8 mouse cellular contexts compared by ENCODE assay signal in genomic region chr7:81167124-81167523, GRCm38 (mm10). TPM values are rescaled to one million over a fixed set of nuclear protein-coding genes. Genes with fewer than 3 reads are reported as not detected.
A peak's percentile ranks its signal among the peaks of the same experiment; 100 is the strongest.
DNase-seq lines count a peak whose midpoint lies in the region; ATAC-seq lines count a peak whose summit lies in the region.
"Had no signal": no experiment of that assay in that cellular context is flagged by ENCODE, and none has a peak within 500 bp of the region (broad histone marks: within the 10 kb centered on the region; RNA-seq: fewer than 3 reads in every experiment).

No protein-coding gene starts in this region.

- no peak overlapping the region for H3K4me3 ChIP-seq in limb, embryonic 12.5 days (replicated peaks)

- no peak overlapping the region for H3K4me2 ChIP-seq in limb, embryonic 12.5 days

- H3K27me3 ChIP-seq in limb, embryonic 12.5 days = peaks cover 15% of the 10 kb centered on the region; the same call in 1 of the 2 replicates

- peak; percentile 41 for DNase-seq in layer of hippocampus, adult 11-12 months (ENCODE audit: low spot score)
- DNase-seq in layer of hippocampus, postnatal 25 days (ENCODE audit: extremely low spot score in 1 of 2, low spot score in 1 of 2) = no peak
- DNase-seq in ES-CJ7 (ENCODE audit: low read depth, low spot score) = peak; percentile 73
- peak; percentile 80 for DNase-seq in brain, adult 2 months (ENCODE audit: low read depth, low spot score)
- DNase-seq in gastrocnemius, postnatal 14 days = peak; percentile 33
- DNase-seq in retina, embryonic 14.5 days (ENCODE audit: low spot score) = peak; percentile 78

- no peaks in the 10 kb centered on the region for H3K4me1 ChIP-seq in limb, embryonic 12.5 days (replicated peaks)

- H3K9me3 ChIP-seq in limb, embryonic 12.5 days = no peaks in the 10 kb centered on the region

- no peak for ATAC-seq in limb, embryonic 12.5 days (ENCODE audit: insufficient number of reproducible peaks, insufficient read depth, low FRiP score, low TSS enrichment, low read depth)

- H3K36me3 ChIP-seq in limb, embryonic 12.5 days = no peaks in the 10 kb centered on the region

- no peak overlapping the region for H3K27ac ChIP-seq in limb, embryonic 12.5 days
- H3K27ac ChIP-seq: macrophage had no signal

- WGBS in limb, embryonic 12.5 days = 50% methylated on average over 3 of the region's 3 CpGs

- 0 out of 2 replicates have a peak overlapping the region, but pooled peaks have one; percentile 0 for H3K9ac ChIP-seq in limb, embryonic 12.5 days (replicated peaks)

- intact Hi-C loops in gastrocnemius, postnatal 14 days (cut with DNase I; ENCODE audit: low total_unique reads) = no loop called here

RNA-seq across cellular contexts. Expression of gene Pde8a, which starts 46.3 kb away (rescaled TPM):
- total RNA-seq in layer of hippocampus, postnatal 25 days (2021) = 1 to 10 TPM; 7.3 to 7.4 TPM
- 1 to 10 TPM; 6.7 to 7.0 TPM for total RNA-seq in gastrocnemius, postnatal 14 days (2021)
- polyA plus RNA-seq in limb, embryonic 12.5 days (2016; fragmentation: Nextera tagmentation; extraction: Ambion mirVana) = 3.6 and 4.3 TPM in 2 replicates

RNA-seq across cellular contexts. Expression of gene Slc28a1, which starts 52.5 kb away (rescaled TPM):
- not detected for total RNA-seq in layer of hippocampus, postnatal 25 days (2021)
- under 1 TPM; 0.43 to 0.66 TPM for total RNA-seq in gastrocnemius, postnatal 14 days (2021)
- polyA plus RNA-seq in limb, embryonic 12.5 days (2016; fragmentation: Nextera tagmentation; extraction: Ambion mirVana) = not detected in 2 replicates
- polyA plus RNA-seq: macrophage had no signal

Comparison
In these comparisons a context has a peak if more than half of its experiments do, and no peak if none do; other contexts are left out.
1. DNase-seq: peak in layer of hippocampus, adult 11-12 months (single experiment), ES-CJ7 (single experiment), brain, adult 2 months (single experiment), gastrocnemius, postnatal 14 days (single experiment) and retina, embryonic 14.5 days (single experiment); none in layer of hippocampus, postnatal 25 days (0 of 2).